Mouse (Mus musculus) splenic B cell, adult 2 months (primary cell): ENCODE measurements around the gene Atp7a.
A peak's percentile ranks its signal among the peaks of the same experiment; 100 is the strongest.
"Not testable (repeated sequence)": the region's sequence is repeated elsewhere in the genome, so short reads cannot be mapped to it uniquely, and the experiment has no call there.

Source experiments
- DNase-seq: peaks from one replicate; pipeline ENCODE4 v3.0.0-alpha.2; 2011; ENCODE audit warnings: low read depth, low spot score
- H3K27me3 ChIP-seq: 2 replicates; pipeline ENCODE4 v1.6.1; 2012; ENCODE audit warnings: mild to moderate bottlenecking, low read length, moderate library complexity, mixed read lengths; ENCODE audit not compliant: control insufficient read depth, poor library complexity, insufficient read depth, severe bottlenecking
- H3K36me3 ChIP-seq: 2 replicates; pipeline ENCODE4 v1.6.1; 2012; ENCODE audit warnings: mild to moderate bottlenecking, low read length, moderate library complexity, mixed read lengths; ENCODE audit not compliant: control insufficient read depth, poor library complexity, insufficient read depth, severe bottlenecking

Gene Atp7a

GRCm38 (mm10) chrX:106037185-106037752 lies 10.2 kb downstream of the Atp7a start:
- Histone ChIP-seq H3K27me3 (no peaks in the 10 kb centered on the region), H3K36me3 (no peaks in the 10 kb centered on the region)
- no peak for DNase-seq

- DNase-seq = no peak
- Histone ChIP-seq H3K27me3 (no peaks in the 10 kb centered on the region), H3K36me3 (no peaks in the 10 kb centered on the region)
Observed at GRCm38 (mm10) chrX:106043863-106044617, 17.0 kb downstream of the Atp7a start.

- no peaks in the 10 kb centered on the region for H3K27me3 ChIP-seq
- no peak for DNase-seq
- H3K36me3 ChIP-seq = no peaks in the 10 kb centered on the region
Observed at GRCm38 (mm10) chrX:106045455-106045854, 18.4 kb downstream of the Atp7a start.

- no peak for DNase-seq
- H3K36me3 ChIP-seq = no peaks in the 10 kb centered on the region
- no peaks in the 10 kb centered on the region for H3K27me3 ChIP-seq
Observed at GRCm38 (mm10) chrX:106045928-106046327, 18.9 kb downstream of the Atp7a start.

GRCm38 (mm10) chrX:106048191-106048590 lies 21.1 kb downstream of the Atp7a start:
- H3K27me3 ChIP-seq = no peaks in the 10 kb centered on the region
- no peak for DNase-seq
- no peaks in the 10 kb centered on the region for H3K36me3 ChIP-seq

GRCm38 (mm10) chrX:106077858-106078257 lies 50.8 kb downstream of the Atp7a start:
- H3K27me3 ChIP-seq, H3K36me3 ChIP-seq: not testable (repeated sequence)
- peak; percentile 31 for DNase-seq

- DNase-seq = no peak
- no peaks in the 10 kb centered on the region for H3K36me3 ChIP-seq
- no peaks in the 10 kb centered on the region for H3K27me3 ChIP-seq
Observed at GRCm38 (mm10) chrX:106080811-106081443, 53.9 kb downstream of the Atp7a start.

- H3K27me3 ChIP-seq = no peaks in the 10 kb centered on the region
- DNase-seq = no peak
- H3K36me3 ChIP-seq = no peaks in the 10 kb centered on the region
Observed at GRCm38 (mm10) chrX:106082518-106082917, 55.4 kb downstream of the Atp7a start.

GRCm38 (mm10) chrX:106085132-106085531 lies 58.1 kb downstream of the Atp7a start:
- no peak for DNase-seq
- no peaks in the 10 kb centered on the region for H3K36me3 ChIP-seq
- H3K27me3 ChIP-seq = no peaks in the 10 kb centered on the region

GRCm38 (mm10) chrX:106085564-106085963 lies 58.5 kb downstream of the Atp7a start:
- H3K36me3 ChIP-seq = no peaks in the 10 kb centered on the region
- DNase-seq = no peak
- H3K27me3 ChIP-seq = no peaks in the 10 kb centered on the region

GRCm38 (mm10) chrX:106092939-106093338 lies 65.9 kb downstream of the Atp7a start:
- Histone ChIP-seq H3K36me3 (no peaks in the 10 kb centered on the region), H3K27me3 (no peaks in the 10 kb centered on the region)
- DNase-seq = no peak

GRCm38 (mm10) chrX:106105464-106105863 lies 78.4 kb downstream of the Atp7a start:
- no peaks in the 10 kb centered on the region for H3K27me3 ChIP-seq
- DNase-seq = peak; percentile 16
- H3K36me3 ChIP-seq = no peaks in the 10 kb centered on the region

- Histone ChIP-seq H3K36me3 (0 out of 2 replicates have a peak, but pooled peaks cover 2% of the 10 kb centered on the region), H3K27me3 (no peaks in the 10 kb centered on the region)
- no peak for DNase-seq
Observed at GRCm38 (mm10) chrX:106113881-106114280, 86.8 kb downstream of the Atp7a start.

- Histone ChIP-seq H3K27me3 (no peaks in the 10 kb centered on the region), H3K36me3 (0 out of 2 replicates have a peak, but pooled peaks cover 2% of the 10 kb centered on the region)
- DNase-seq = no peak
Observed at GRCm38 (mm10) chrX:106114674-106115073, 87.6 kb downstream of the Atp7a start.

GRCm38 (mm10) chrX:106122823-106123222 lies 95.7 kb downstream of the Atp7a start:
- H3K27me3 ChIP-seq = no peaks in the 10 kb centered on the region
- no peaks in the 10 kb centered on the region for H3K36me3 ChIP-seq
- DNase-seq = peak; percentile 22
